Mouse (Mus musculus): ENCODE results near the gene Syce2.
A peak's percentile ranks its signal among the peaks of the same experiment; 100 is the strongest.

DNA sequence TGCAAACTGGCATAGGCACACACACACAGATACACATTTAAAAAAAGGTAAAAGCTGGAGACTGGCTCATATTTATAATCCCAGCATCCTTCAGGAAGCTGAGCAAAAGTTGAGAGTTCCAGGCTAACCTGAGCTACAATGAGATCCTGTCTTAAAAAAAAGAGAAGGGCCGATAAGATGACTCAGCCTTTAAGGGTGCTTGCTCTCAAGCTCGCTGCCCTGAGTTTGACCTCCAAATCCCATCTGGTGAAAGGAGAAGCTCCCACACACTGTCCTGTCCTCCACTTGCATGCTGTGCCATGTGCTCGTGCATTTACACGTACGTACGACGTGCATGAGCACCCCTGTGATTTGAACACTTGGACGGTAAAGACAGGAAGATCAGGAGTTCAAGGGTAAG is 35.6 kb downstream of the Syce2 start:
- no peak for TF ChIP-seq HCFC1 (IDR thresholded peaks at IDR 0.05; ENCODE audit: borderline replicate concordance, insufficient read depth, low read length)
- TF ChIP-seq MAFK (IDR thresholded peaks at IDR 0.05; ENCODE audit: insufficient read depth, low read depth, low read length): 0 out of 2 replicates have a peak, but pooled peaks have one; percentile 36
- TF ChIP-seq CHD2 (IDR thresholded peaks at IDR 0.05; ENCODE audit: low read depth, low read length): no peak

Data from ES-E14 (cell line).